Mouse (Mus musculus) E14TG2a.4 (cell line): Measurements from ENCODE around the gene Iffo2.

Experiments used
- CTCF ChIP-seq: conservative IDR thresholded peaks from 2 replicates; pipeline ENCODE4 v1.5.1; 2014; ENCODE audit warnings: low read length
- NANOG ChIP-seq: IDR thresholded peaks from 2 replicates; pipeline ENCODE4 v1.6.1; 2014; ENCODE audit warnings: borderline replicate concordance, low read length, mixed read lengths
- POU5F1 ChIP-seq: IDR thresholded peaks from 2 replicates; pipeline ENCODE4 v1.6.1; 2014; ENCODE audit warnings: low read length, borderline replicate concordance

DNA sequence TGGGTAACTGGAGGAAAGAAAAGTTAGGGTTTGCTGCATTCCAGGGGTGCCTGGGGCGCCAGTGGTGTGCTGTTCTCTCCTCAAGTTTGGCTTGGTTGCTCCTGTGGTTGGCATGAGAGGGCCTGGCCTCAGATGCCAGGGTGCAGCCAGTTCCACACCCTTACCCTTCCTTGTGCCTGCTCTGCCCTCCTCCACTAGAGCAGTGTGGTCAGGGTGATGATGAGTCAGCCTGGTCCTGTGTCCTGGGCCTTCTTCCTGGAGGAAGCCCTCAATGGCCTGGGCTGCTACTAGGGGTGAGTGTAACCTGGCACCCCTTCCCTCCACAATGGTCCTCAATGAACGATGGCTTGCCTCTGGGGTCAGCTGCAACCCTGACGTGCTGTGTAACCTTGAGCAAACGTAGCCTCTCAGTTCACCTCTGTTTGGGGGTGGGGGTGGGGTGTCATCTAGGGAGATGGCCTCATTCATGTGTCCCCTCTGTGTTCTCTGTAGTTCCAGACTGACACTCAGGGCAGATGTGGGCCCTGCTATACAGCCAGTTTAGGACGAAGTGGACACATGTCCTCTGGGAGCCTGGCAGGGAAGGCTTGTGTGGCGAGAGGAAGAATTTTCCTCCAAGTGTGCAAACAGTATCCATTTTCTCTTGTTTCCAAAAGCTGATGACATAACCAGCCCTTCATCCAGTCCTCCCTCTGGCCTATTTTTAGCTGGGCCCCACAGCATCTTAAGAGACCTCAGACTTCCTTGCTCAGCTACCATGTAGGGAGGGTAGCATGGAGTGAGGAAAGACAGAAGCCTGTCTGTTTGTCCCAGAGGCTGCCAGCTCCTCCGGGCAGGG lies 71.4 kb downstream of the Iffo2 start:
- TF ChIP-seq CTCF (no peak), NANOG (no peak), POU5F1 (no peak)
